Mouse (Mus musculus) heart, embryonic 14.5 days (tissue): Measurements from ENCODE around the gene Adra2a. TPM values are rescaled to one million over a fixed set of nuclear protein-coding genes. Genes with fewer than 3 reads are reported as not detected.
A peak's percentile ranks its signal among the peaks of the same experiment; 100 is the strongest.

ENCODE experiments used
- ATAC-seq: fragments of 200-750 bp; cut with Nextera tagmentation; 2 replicates; pipeline ENCODE4 v1.8.0; 2017; ENCODE audit warnings: low read depth, moderate TSS enrichment; ENCODE audit not compliant: insufficient number of reproducible peaks, insufficient read depth, low FRiP score
- H3K27ac ChIP-seq, 2 experiments: fragments of 200-500 bp in 1 of 2; fragments of 300-500 bp in 1 of 2; sonication (generic) in 1 of 2; replicated peaks in 1 of 2; 2 replicates each; pipeline ENCODE4 v1.5.1; 2012 to 2014; ENCODE audit warnings: low read depth in 2 of 2, low read length in 2 of 2, control low read depth in 1 of 2, mild to moderate bottlenecking in 1 of 2, mixed read lengths in 1 of 2; ENCODE audit not compliant: control insufficient read depth in 1 of 2, insufficient read depth in 1 of 2
- H3K27me3 ChIP-seq: fragments of 300-500 bp; sonication (generic); 2 replicates; pipeline ENCODE4 v1.6.1; 2014; ENCODE audit warnings: mild to moderate bottlenecking, low read length, control low read depth; ENCODE audit not compliant: control insufficient read depth, insufficient read depth
- H3K36me3 ChIP-seq: fragments of 300-500 bp; sonication (generic); 2 replicates; pipeline ENCODE4 v1.6.1; 2014; ENCODE audit warnings: mild to moderate bottlenecking, control low read depth, low read length, mixed read lengths; ENCODE audit not compliant: control insufficient read depth, insufficient read depth
- H3K4me1 ChIP-seq, 2 experiments: fragments of 200-500 bp in 1 of 2; fragments of 300-500 bp in 1 of 2; sonication (generic) in 1 of 2; 2 replicates each; pipeline ENCODE4 v1.6.1; 2012 to 2014; ENCODE audit warnings: low read length in 2 of 2, control low read depth in 1 of 2, mixed read lengths in 1 of 2; ENCODE audit not compliant: control insufficient read depth in 2 of 2, insufficient read depth in 2 of 2
- H3K4me2 ChIP-seq: fragments of 300-500 bp; sonication (generic); 2 replicates; pipeline ENCODE4 v1.6.1; 2014; ENCODE audit warnings: mild to moderate bottlenecking, low read length
- H3K4me3 ChIP-seq, 2 experiments: fragments of 200-500 bp in 1 of 2; fragments of 300-500 bp in 1 of 2; sonication (generic) in 1 of 2; 2 replicates each; pipeline ENCODE4 v1.5.1; 2012 to 2014; ENCODE audit warnings: low read length in 2 of 2, mild to moderate bottlenecking in 2 of 2, control low read depth in 1 of 2, low read depth in 1 of 2, moderate library complexity in 1 of 2; ENCODE audit not compliant: control insufficient read depth in 1 of 2, insufficient read depth in 1 of 2
- H3K9ac ChIP-seq: fragments of 300-500 bp; sonication (generic); 2 replicates; pipeline ENCODE4 v1.6.1; 2014; ENCODE audit warnings: mild to moderate bottlenecking, low read length
- H3K9me3 ChIP-seq: fragments of 300-500 bp; sonication (generic); 2 replicates; pipeline ENCODE4 v1.6.1; 2016; ENCODE audit warnings: low read length, control low read depth; ENCODE audit not compliant: control insufficient read depth
- WGBS: fragments of 180-500 bp; shearing (Covaris S2); extraction: QIAGEN DNeasy Blood & Tissue Kit; methylation state at CpG from one replicate; pipeline ENCODE4 v1.1.7; 2014; 5-methylcytosine and 5-hydroxymethylcytosine counted together
- polyA plus RNA-seq: library from polyadenylated mRNA; unstranded; fragments of >200 nt; fragmentation: Nextera tagmentation; extraction: Ambion mirVana; gene quantifications from 2 replicates; pipeline ENCODE4 v1.2.1, GENCODE M21; 2014

Adra2a gene
- polyA plus RNA-seq, 1 experiment from 2014 or later, result not detected

- Histone ChIP-seq H3K27ac (no peak overlapping the region), H3K9ac (no peak overlapping the region), H3K9me3 (no peaks in the 10 kb centered on the region), H3K36me3 (no peaks in the 10 kb centered on the region), H3K4me2 (no peak overlapping the region), H3K4me1 (no peaks in the 10 kb centered on the region), H3K4me3 (no peak overlapping the region), H3K27me3 (no peaks in the 10 kb centered on the region)
- ATAC-seq, result no peak
- WGBS, result 56% methylated on average over 9 of the region's 9 CpGs
Measured at GRCm38 (mm10) chr19:54081716-54082165, 37.8 kb downstream of the Adra2a start.

- Histone ChIP-seq H3K36me3 (no peaks in the 10 kb centered on the region), H3K4me1 (peaks cover 7 to 9% of the 10 kb centered on the region in 2 experiments), H3K9ac (no peak overlapping the region), H3K4me2 (peak overlapping the region; percentile 43), H3K4me3 (no peak overlapping the region), H3K27me3 (no peaks in the 10 kb centered on the region), H3K27ac (no peak overlapping the region), H3K9me3 (no peaks in the 10 kb centered on the region)
- no peak for ATAC-seq
- WGBS, result 11% methylated on average over 10 of the region's 10 CpGs
Measured at GRCm38 (mm10) chr19:54087319-54087718, 43.4 kb downstream of the Adra2a start.

- Histone ChIP-seq H3K4me1 (peaks cover 9 to 11% of the 10 kb centered on the region in 2 experiments; a peak in 3 of 4 replicates), H3K27ac (no peak overlapping the region), H3K4me3 (no peak overlapping the region), H3K4me2 (no peak overlapping the region), H3K9ac (no peak overlapping the region), H3K36me3 (no peaks in the 10 kb centered on the region), H3K27me3 (no peaks in the 10 kb centered on the region), H3K9me3 (no peaks in the 10 kb centered on the region)
- ATAC-seq, result no peak
- 41% methylated on average over 3 of the region's 3 CpGs for WGBS
Measured at GRCm38 (mm10) chr19:54093599-54093998, 49.6 kb downstream of the Adra2a start.

- Histone ChIP-seq H3K27ac (no peak overlapping the region), H3K4me1 (peaks cover 9 to 11% of the 10 kb centered on the region in 2 experiments; a peak in 3 of 4 replicates), H3K4me2 (no peak overlapping the region), H3K4me3 (no peak overlapping the region), H3K9me3 (no peaks in the 10 kb centered on the region), H3K36me3 (no peaks in the 10 kb centered on the region), H3K9ac (no peak overlapping the region), H3K27me3 (no peaks in the 10 kb centered on the region)
- no peak for ATAC-seq
- WGBS, result 74% methylated on average over 5 of the region's 5 CpGs
Measured at GRCm38 (mm10) chr19:54095716-54096115, 51.8 kb downstream of the Adra2a start.

GRCm38 (mm10) chr19:54098367-54098766, 54.4 kb downstream of the Adra2a start:
- Histone ChIP-seq H3K4me3 (no peak overlapping the region), H3K27me3 (no peaks in the 10 kb centered on the region), H3K27ac (no peak overlapping the region), H3K9me3 (no peaks in the 10 kb centered on the region), H3K4me2 (no peak overlapping the region), H3K4me1 (peaks cover 9 to 11% of the 10 kb centered on the region in 2 experiments; a peak in 3 of 4 replicates), H3K36me3 (no peaks in the 10 kb centered on the region), H3K9ac (no peak overlapping the region)
- no peak for ATAC-seq
- WGBS, result 69% methylated on average over 3 of the region's 3 CpGs

Other genes with a start within 250 kb of the Adra2a start
- gene Pdcd4, start 151.9 kb upstream of the Adra2a start, polyA plus RNA-seq, result 39.6 and 45.6 TPM in 2 replicates
- gene Shoc2, start 99.8 kb upstream of the Adra2a start, polyA plus RNA-seq, result 40.8 and 41.8 TPM in 2 replicates
- 61.4 and 73.4 TPM in 2 replicates for gene Bbip1, start 99.5 kb upstream of the Adra2a start, polyA plus RNA-seq